Mouse (Mus musculus): Measurements from ENCODE around the gene Dgat2. TPM values are rescaled to one million over a fixed set of nuclear protein-coding genes. Genes with fewer than 3 reads are reported as not detected.

Dgat2 gene
- polyA plus RNA-seq (2016; fragmentation: Nextera tagmentation; extraction: Ambion mirVana): 14.4 and 14.7 TPM in 2 replicates

DNA sequence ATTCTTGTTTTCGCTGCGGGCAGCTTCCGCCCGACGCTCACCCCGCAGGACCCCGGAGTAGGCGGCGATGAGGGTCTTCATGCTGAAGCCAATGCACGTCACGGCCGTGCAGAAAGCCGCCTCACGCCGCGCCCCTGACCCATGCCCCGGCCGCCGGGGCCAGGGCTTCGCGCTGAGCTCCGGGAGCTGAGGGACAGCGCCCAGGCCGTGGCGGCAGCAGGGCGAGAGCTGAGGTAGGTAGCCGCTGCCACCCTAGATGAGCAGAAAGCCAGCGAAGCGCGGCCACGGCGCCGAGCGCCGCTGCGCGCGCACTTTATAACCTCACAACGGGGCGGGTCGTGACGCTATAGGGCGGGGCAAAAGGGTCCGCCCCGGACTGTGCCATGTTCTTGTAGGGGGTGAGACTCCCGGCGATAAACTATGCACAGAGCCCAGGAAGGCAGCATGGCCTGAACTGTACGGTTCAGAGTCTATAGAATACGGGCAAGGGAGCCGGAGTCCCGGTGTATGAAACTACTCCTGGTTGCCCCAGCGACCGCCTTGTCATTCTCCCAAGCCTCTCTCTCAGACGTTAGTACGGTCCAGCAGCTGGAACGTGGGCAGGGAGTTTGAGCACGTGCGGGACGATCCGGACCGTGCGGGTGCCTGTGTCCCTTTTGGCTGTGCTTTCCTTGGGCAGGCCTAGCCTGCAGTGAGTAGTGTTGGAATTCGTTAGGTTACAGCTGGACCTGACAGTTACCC, at the start of gene Dgat2:
TSS of gene Dgat2 (minus strand) at position 288 of the 741 bp plus-strand sequence.
- Histone ChIP-seq H3K4me2 (replicated peaks) (peak within 1 kb of the TSS; percentile 90), H3K27ac (peak within 1 kb of the TSS; percentile 81), H3K27me3 (peaks cover 5% of the 10 kb centered on the region; the same call in 1 of the 2 replicates), H3K36me3 (no peaks in the 10 kb centered on the region), H3K4me1 (peaks cover 8% of the 10 kb centered on the region; the same call in 1 of the 2 replicates), H3K9ac (peak within 1 kb of the TSS; percentile 75), H3K4me3 (peak within 1 kb of the TSS; percentile 57), H3K9me3 (no peaks in the 10 kb centered on the region)
- peak; percentile 90 for ATAC-seq (ENCODE audit: insufficient number of reproducible peaks, insufficient read depth, low FRiP score, low TSS enrichment)
- under 1% methylated on average over 63 of the region's 63 CpGs for WGBS

DNA sequence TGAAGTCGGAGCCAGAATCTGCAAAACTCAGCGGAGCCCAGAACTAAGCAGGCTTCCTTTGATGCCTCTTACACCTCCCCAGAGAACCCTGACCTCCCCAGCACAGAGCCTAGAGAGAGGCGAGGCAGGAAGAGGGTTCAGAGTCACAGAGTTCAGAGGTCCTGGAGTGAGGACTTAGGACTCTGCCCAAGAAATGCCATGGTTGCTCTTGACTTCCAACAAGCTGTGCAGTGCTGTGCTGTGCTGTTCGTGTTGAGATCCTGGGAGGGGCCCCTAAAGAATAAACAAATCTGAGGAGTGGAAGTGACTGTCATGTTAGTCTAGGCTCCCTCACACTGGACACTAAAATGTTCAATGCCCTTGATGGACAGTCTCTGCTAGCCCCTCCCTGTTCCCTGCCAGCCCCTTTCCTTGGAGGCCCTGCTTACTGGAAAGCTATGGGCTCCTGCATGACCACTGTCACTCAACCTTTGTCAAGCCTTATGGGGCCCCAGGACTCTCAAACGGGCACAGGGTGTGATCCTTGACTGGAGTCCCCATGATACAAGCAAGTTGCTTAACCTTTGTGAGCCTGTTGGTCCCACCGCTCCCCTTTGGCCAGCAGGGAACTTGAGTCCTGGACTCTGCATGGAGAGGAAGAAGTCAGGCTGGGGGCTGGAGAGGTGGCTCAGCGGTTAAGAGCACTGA, 47.7 kb upstream of the Dgat2 start:
- Histone ChIP-seq H3K4me3 (no peak overlapping the region), H3K27ac (no peak overlapping the region), H3K36me3 (no peaks in the 10 kb centered on the region)

DNA sequence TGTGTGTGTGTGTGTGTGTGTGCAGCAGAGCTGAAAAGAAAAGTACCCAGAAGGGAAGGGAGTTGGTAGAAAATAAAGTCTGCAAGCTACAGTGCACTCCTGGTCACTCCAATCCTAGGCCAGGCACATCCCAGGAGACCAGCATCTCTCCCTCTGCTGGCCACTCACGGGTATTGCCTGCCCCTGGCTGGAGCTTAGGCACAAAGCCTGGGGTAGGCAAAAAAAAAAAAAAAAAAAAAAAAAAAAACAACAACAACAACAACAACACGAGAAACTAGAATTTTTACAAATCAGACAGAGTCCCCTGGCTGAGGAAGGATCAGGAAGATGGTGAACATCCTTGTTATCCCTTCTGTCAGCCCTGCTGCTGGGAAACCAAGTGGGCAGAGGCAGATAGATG, 46.9 kb upstream of the Dgat2 start:
- H3K27me3 ChIP-seq: no peaks in the 10 kb centered on the region
- no peak for ATAC-seq (ENCODE audit: insufficient number of reproducible peaks, insufficient read depth, low FRiP score, low TSS enrichment)
- H3K4me2 ChIP-seq (replicated peaks): no peak overlapping the region
- H3K9me3 ChIP-seq: no peaks in the 10 kb centered on the region
- no peaks in the 10 kb centered on the region; the same call in 1 of the 2 replicates for H3K4me1 ChIP-seq
- H3K27ac ChIP-seq: no peak overlapping the region
- H3K4me3 ChIP-seq: no peak overlapping the region
- H3K9ac ChIP-seq: no peak overlapping the region
- 10% methylated on average over 2 of the region's 2 CpGs for WGBS
- no peaks in the 10 kb centered on the region for H3K36me3 ChIP-seq

More for the DNA sequence above, 47.7 kb upstream of the Dgat2 start:
- no peak for ATAC-seq (ENCODE audit: insufficient number of reproducible peaks, insufficient read depth, low FRiP score, low TSS enrichment)
- H3K4me2 ChIP-seq (replicated peaks): no peak overlapping the region
- WGBS: 73% methylated on average over 7 of the region's 7 CpGs
- H3K4me1 ChIP-seq: peaks cover 2% of the 10 kb centered on the region; the same call in 1 of the 2 replicates
- H3K27me3 ChIP-seq: no peaks in the 10 kb centered on the region
- H3K9me3 ChIP-seq: no peaks in the 10 kb centered on the region
- H3K9ac ChIP-seq: no peak overlapping the region

DNA sequence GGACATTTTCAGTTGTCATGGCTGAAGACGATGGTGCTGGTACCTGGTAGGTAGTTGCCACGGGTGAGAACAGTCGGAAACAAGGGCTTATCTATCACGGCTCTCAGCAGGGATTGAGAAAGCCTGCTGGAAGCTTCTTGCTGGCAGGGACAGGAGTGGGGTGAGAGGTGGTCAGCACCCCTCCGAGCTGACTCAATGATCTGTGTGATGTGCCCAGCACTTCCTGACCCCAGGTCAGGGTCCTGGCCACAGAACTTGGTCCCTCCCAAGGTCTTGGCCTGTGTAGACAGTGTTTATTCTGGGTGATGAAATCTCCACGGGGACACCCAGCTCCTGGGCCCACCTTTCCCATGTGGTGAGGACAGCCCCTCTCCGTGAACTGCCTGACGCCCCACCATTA, 46.3 kb upstream of the Dgat2 start:
- H3K27me3 ChIP-seq: no peaks in the 10 kb centered on the region
- H3K36me3 ChIP-seq: no peaks in the 10 kb centered on the region
- no peaks in the 10 kb centered on the region for H3K9me3 ChIP-seq
- WGBS: 80% methylated on average over 8 of the region's 8 CpGs
- H3K4me2 ChIP-seq (replicated peaks): no peak overlapping the region
- no peak overlapping the region for H3K4me3 ChIP-seq
- H3K4me1 ChIP-seq: no peaks in the 10 kb centered on the region
- no peak overlapping the region for H3K9ac ChIP-seq
- no peak for ATAC-seq (ENCODE audit: insufficient number of reproducible peaks, insufficient read depth, low FRiP score, low TSS enrichment)
- no peak overlapping the region for H3K27ac ChIP-seq

DNA sequence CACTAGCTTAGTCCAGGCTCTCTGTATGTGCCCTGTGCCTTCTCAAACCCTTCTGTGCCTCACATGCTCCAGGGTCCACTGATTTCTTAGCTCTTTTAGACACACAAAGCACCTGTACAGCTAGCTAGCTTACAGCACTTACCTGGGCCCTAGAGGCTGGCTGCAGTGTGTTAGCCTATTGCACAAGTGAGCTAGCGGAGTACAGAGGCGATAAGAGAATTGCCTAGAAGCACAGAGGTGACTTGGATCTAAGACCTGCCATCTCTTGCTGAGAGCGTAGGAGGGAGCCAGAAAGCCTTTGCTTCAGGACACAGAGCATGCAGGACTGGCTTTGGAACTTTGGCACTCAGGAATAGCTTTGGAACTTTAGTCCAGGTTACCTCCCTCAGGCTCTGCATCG, 44.7 kb upstream of the Dgat2 start:
- no peaks in the 10 kb centered on the region for H3K27me3 ChIP-seq
- no peak for ATAC-seq (ENCODE audit: insufficient number of reproducible peaks, insufficient read depth, low FRiP score, low TSS enrichment)
- H3K4me1 ChIP-seq: no peaks in the 10 kb centered on the region
- no peak overlapping the region for H3K4me2 ChIP-seq (replicated peaks)
- H3K4me3 ChIP-seq: no peak overlapping the region
- H3K36me3 ChIP-seq: no peaks in the 10 kb centered on the region
- no peak overlapping the region for H3K27ac ChIP-seq
- no peak overlapping the region for H3K9ac ChIP-seq
- no peaks in the 10 kb centered on the region for H3K9me3 ChIP-seq
- WGBS: 92% methylated on average over 4 of the region's 4 CpGs

DNA sequence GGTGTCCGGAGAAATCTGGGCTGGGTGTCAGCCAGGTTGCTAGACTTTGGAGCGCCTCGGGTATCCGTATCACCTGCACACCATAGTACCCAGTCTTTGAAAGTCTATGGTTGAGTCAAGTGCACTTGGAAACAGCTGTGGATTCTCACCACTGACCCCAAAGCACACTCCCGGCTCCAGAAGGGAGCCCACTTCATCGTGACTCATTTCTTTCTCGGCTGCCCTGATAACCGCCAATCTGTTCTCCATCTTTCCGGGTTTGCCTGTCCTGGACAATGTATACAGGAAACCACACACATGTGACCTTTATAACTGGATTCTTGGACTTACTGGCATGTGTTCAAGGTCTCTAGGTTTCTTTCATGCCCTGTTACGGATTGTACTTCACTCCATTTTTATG, 44.1 kb upstream of the Dgat2 start:
- WGBS: 90% methylated on average over 10 of the region's 10 CpGs

DNA sequence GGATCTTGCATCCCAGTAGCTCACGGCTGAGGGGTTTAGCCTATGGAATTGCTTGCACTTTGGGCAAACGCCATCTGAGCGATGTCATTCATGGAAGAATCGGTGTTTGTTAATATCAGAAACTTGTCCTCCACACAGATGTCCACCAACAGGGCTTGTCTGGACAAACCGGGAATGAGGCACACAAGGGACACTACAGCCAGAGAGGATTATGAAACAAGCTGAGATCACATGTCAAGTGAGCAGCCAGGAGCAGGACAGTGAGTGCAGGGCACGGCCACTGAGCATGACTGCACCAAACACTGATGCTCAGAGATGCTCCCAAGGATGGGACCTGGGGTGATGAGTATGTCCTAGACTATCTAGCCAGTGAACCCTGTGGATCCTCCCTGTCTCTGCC, 42.9 kb upstream of the Dgat2 start:
- Histone ChIP-seq H3K4me2 (replicated peaks) (no peak overlapping the region), H3K27me3 (no peaks in the 10 kb centered on the region), H3K9ac (no peak overlapping the region), H3K4me1 (no peaks in the 10 kb centered on the region), H3K36me3 (no peaks in the 10 kb centered on the region), H3K9me3 (no peaks in the 10 kb centered on the region), H3K27ac (no peak overlapping the region), H3K4me3 (no peak overlapping the region)
- ATAC-seq (ENCODE audit: insufficient number of reproducible peaks, insufficient read depth, low FRiP score, low TSS enrichment): no peak
- 78% methylated on average over 6 of the region's 6 CpGs for WGBS

More for the DNA sequence above, 44.1 kb upstream of the Dgat2 start:
- H3K36me3 ChIP-seq: no peaks in the 10 kb centered on the region
- no peak for ATAC-seq (ENCODE audit: insufficient number of reproducible peaks, insufficient read depth, low FRiP score, low TSS enrichment)
- no peaks in the 10 kb centered on the region for H3K4me1 ChIP-seq
- H3K4me2 ChIP-seq (replicated peaks): no peak overlapping the region
- H3K27ac ChIP-seq: no peak overlapping the region
- H3K9ac ChIP-seq: no peak overlapping the region
- no peak overlapping the region for H3K4me3 ChIP-seq
- no peaks in the 10 kb centered on the region for H3K9me3 ChIP-seq
- H3K27me3 ChIP-seq: no peaks in the 10 kb centered on the region

DNA sequence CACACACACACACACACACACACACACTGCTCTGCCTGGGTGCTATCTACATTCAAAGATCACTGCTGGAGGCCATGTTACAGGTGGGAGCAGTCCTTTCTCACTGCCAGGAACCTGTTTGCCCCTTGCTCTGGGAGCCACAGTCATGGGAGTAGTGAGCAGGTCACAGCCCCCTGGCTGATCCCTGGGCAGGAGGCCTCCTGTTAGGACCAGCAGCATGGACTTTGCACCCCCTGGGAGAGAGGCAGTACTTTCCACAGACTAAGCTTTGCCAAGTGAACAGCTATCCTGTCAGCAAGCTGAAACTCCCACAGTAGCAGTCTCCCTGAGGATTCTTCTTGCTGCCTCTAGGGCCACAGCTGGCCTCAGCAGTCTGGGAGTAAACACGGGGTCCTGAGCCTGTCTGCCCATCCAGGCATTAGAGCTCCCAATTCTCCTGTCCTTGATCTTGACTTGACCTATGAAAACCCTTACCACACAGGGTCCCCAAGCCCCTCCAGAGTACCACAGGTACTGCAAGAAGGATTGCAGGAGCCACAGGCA, 42.2 kb upstream of the Dgat2 start:
- H3K9me3 ChIP-seq: no peaks in the 10 kb centered on the region
- H3K27ac ChIP-seq: no peak overlapping the region
- no peak overlapping the region for H3K4me3 ChIP-seq
- H3K4me2 ChIP-seq (replicated peaks): no peak overlapping the region
- no peak for ATAC-seq (ENCODE audit: insufficient number of reproducible peaks, insufficient read depth, low FRiP score, low TSS enrichment)
- 63% methylated on average over 1 of the region's 1 CpGs for whole genome bisulfite sequencing
- no peaks in the 10 kb centered on the region for H3K27me3 ChIP-seq
- no peaks in the 10 kb centered on the region for H3K36me3 ChIP-seq
- no peaks in the 10 kb centered on the region for H3K4me1 ChIP-seq
- no peak overlapping the region for H3K9ac ChIP-seq

DNA sequence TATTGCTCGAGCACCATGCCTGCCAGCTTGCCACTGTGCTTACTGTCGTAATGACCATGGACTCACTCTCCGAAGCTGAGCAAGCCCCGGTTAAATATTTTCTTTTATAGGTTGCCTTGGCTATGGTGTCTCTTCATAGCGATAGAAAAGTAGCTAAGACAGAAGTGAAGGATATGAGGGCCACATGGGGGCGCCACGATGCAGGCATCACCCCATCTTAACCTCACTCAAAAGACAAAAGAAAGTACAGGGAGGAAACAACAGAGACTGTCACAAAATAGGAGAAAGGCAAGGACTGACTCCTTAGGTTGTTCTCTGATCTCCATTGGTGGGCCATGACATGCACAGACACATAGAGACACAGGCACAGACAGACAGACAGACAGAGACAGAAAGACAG, 41.7 kb upstream of the Dgat2 start:
- no peak for ATAC-seq (ENCODE audit: insufficient number of reproducible peaks, insufficient read depth, low FRiP score, low TSS enrichment)
- H3K9ac ChIP-seq: no peak overlapping the region
- no peaks in the 10 kb centered on the region for H3K27me3 ChIP-seq
- 67% methylated on average over 7 of the region's 7 CpGs for WGBS
- H3K36me3 ChIP-seq: no peaks in the 10 kb centered on the region
- H3K4me1 ChIP-seq: no peaks in the 10 kb centered on the region
- no peak overlapping the region for H3K4me3 ChIP-seq
- H3K27ac ChIP-seq: no peak overlapping the region
- H3K4me2 ChIP-seq (replicated peaks): no peak overlapping the region
- H3K9me3 ChIP-seq: no peaks in the 10 kb centered on the region

DNA sequence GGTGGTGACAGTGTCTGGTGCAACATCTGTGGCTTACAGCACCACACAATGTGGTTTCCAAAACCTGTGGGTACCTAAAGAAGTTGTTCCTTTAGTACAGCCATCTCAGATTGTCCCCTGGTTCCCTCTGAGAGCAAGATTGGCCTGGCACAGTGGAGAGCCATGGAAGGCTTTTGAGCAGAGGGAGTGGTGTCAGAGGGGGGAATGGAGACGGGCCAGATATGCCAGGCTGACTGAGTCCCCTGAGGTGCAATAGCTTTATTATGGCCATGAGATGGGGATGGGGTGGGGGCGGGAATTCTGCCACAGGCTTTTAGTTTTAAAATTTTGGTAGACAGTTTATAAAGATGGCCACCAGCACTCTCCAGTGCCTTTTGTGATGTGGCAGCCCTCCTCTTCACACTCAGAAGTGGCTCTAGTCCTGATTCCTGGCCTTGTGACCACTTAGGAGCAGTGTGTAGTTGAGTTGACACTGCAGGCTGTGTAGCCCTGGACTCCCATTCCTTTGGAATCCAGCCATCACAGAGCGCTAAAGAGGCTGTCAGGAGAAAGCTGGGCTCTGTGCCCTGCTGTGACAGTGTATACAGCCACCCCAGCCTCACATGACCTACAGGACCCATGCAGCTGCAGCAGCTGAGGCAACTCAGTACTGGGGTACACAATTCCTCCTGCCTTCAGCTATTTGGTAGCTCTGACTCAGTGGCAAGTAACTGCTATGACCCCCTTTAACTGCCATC, 35.0 kb upstream of the Dgat2 start:
- H3K4me3 ChIP-seq: no peak overlapping the region
- WGBS: 71% methylated on average over 3 of the region's 3 CpGs
- H3K4me2 ChIP-seq (replicated peaks): no peak overlapping the region
- no peaks in the 10 kb centered on the region for H3K9me3 ChIP-seq
- H3K27me3 ChIP-seq: no peaks in the 10 kb centered on the region
- no peaks in the 10 kb centered on the region for H3K36me3 ChIP-seq
- no peak for ATAC-seq (ENCODE audit: insufficient number of reproducible peaks, insufficient read depth, low FRiP score, low TSS enrichment)
- H3K27ac ChIP-seq: no peak overlapping the region
- H3K9ac ChIP-seq: no peak overlapping the region
- 0 out of 2 replicates have a peak, but pooled peaks cover 10% of the 10 kb centered on the region for H3K4me1 ChIP-seq

DNA sequence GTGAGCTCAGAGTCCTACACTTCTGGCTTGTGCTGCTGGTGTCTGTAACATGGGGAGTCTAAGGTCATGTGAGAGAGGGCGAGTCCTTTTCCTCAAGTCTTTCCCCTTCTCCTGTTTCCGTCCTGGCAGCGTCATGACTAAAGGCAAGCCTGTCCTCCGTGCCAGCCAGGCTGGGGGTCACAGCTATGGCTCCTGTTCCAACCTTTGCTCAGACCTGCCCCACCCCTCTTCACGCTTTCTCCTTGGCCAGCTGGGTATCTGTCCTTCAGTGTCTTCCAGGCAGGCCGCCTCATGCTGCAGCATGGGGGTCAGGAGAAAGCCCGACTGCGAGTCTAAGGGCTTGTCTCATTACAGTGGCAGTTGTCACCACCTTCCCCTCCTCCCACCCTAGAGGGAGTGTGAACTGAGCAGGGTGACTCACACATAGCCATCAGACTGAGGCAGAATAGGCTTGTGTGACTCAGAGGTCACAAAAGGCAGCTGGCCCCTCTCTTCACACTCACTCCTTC, 32.9 kb upstream of the Dgat2 start:
- WGBS: 55% methylated on average over 8 of the region's 8 CpGs
- H3K27ac ChIP-seq: no peak overlapping the region

More for the DNA sequence above, 32.9 kb upstream of the Dgat2 start:
- H3K4me1 ChIP-seq: 0 out of 2 replicates have a peak, but pooled peaks cover 10% of the 10 kb centered on the region
- H3K9ac ChIP-seq: no peak overlapping the region
- no peak overlapping the region for H3K4me3 ChIP-seq
- H3K27me3 ChIP-seq: no peaks in the 10 kb centered on the region
- no peak overlapping the region for H3K4me2 ChIP-seq (replicated peaks)
- no peaks in the 10 kb centered on the region for H3K36me3 ChIP-seq
- no peaks in the 10 kb centered on the region for H3K9me3 ChIP-seq
- ATAC-seq (ENCODE audit: insufficient number of reproducible peaks, insufficient read depth, low FRiP score, low TSS enrichment): no peak
